Mouse (Mus musculus) intestine, embryonic 14.5 days (tissue): Measurements from ENCODE around the gene Dram1. TPM values are rescaled to one million over a fixed set of nuclear protein-coding genes. Genes with fewer than 3 reads are reported as not detected.

ENCODE experiments used
- ATAC-seq: fragments of 200-750 bp; cut with Nextera tagmentation; replicated peaks from 2 replicates; pipeline ENCODE4 v1.8.0; 2017; ENCODE audit warnings: low read depth, moderate number of reproducible peaks, moderate TSS enrichment, moderate library complexity; ENCODE audit not compliant: low FRiP score, low TSS enrichment
- DNase-seq: peaks from one replicate; pipeline ENCODE4 v3.0.0-alpha.2; 2018; ENCODE audit warnings: low spot score
- H3K27ac ChIP-seq: fragments of 300-500 bp; sonication (generic); 2 replicates; pipeline ENCODE4 v1.5.1; 2014; ENCODE audit warnings: low read depth, mild to moderate bottlenecking, control low read depth
- H3K27me3 ChIP-seq: fragments of 300-500 bp; sonication (generic); replicated peaks from 2 replicates; pipeline ENCODE4 v1.6.1; 2014; ENCODE audit warnings: low read length, control low read depth; ENCODE audit not compliant: control insufficient read depth, insufficient read depth
- H3K36me3 ChIP-seq: fragments of 300-500 bp; sonication (generic); 2 replicates; pipeline ENCODE4 v1.6.1; 2014; ENCODE audit warnings: low read length, control low read depth; ENCODE audit not compliant: control insufficient read depth, insufficient read depth
- H3K4me1 ChIP-seq: fragments of 300-500 bp; sonication (generic); replicated peaks from 2 replicates; pipeline ENCODE4 v1.6.1; 2014; ENCODE audit warnings: low read length, control low read depth, mixed read lengths; ENCODE audit not compliant: control insufficient read depth, insufficient read depth
- H3K4me2 ChIP-seq: fragments of 300-500 bp; sonication (generic); 2 replicates; pipeline ENCODE4 v1.6.1; 2014; ENCODE audit warnings: low read length
- H3K4me3 ChIP-seq: fragments of 300-500 bp; sonication (generic); 2 replicates; pipeline ENCODE4 v1.5.1; 2014; ENCODE audit warnings: low read depth, low read length, control low read depth, mixed read lengths
- H3K9ac ChIP-seq: fragments of 300-500 bp; sonication (generic); 2 replicates; pipeline ENCODE4 v1.6.1; 2014; ENCODE audit warnings: mild to moderate bottlenecking, low read length
- H3K9me3 ChIP-seq: fragments of 300-500 bp; sonication (generic); 2 replicates; pipeline ENCODE4 v1.6.1; 2016; ENCODE audit warnings: low read length, control low read depth; ENCODE audit not compliant: control insufficient read depth
- WGBS: fragments of 180-500 bp; shearing (Covaris S2); extraction: QIAGEN DNeasy Blood & Tissue Kit; methylation state at CpG from one replicate; pipeline ENCODE4 v1.1.7; 2014; 5-methylcytosine and 5-hydroxymethylcytosine counted together
- polyA plus RNA-seq: library from polyadenylated mRNA; unstranded; fragments of >200 nt; fragmentation: Nextera tagmentation; extraction: Ambion mirVana; gene quantifications from 2 replicates; pipeline ENCODE4 v1.2.1, GENCODE M21; 2014

Gene Dram1
- polyA plus RNA-seq, 1 experiment from 2014 or later: 3.6 TPM

DNA sequence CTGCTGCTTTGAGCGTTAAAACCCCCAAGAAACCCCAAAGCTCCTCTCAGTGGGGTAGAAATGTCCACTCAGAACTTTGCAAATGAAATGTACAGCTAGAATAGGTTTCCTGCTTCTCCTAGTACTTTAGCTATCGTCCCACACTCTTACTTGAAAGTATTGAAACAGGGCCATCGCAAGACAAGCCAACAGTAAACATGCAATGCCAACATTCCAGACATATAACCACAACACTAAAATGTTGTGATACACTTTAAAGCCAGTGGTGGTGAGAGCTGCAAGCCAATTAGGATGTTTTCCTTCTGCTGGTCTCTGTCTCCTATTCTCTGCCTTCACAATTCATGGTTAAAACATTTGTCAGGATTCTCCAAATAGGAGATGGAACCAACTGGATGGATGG is 97.2 kb downstream of the Dram1 start:
- Histone ChIP-seq H3K9ac (no peak overlapping the region), H3K9me3 (no peaks in the 10 kb centered on the region), H3K4me3 (no peak overlapping the region), H3K36me3 (no peaks in the 10 kb centered on the region), H3K4me2 (no peak overlapping the region), H3K27me3 (no peaks in the 10 kb centered on the region), H3K27ac (no peak overlapping the region), H3K4me1 (peaks cover 4% of the 10 kb centered on the region; the same call in 1 of the 2 replicates)
- 84% methylated on average over 3 of the region's 3 CpGs for WGBS
- DNase-seq (no peak), ATAC-seq (no peak)

DNA sequence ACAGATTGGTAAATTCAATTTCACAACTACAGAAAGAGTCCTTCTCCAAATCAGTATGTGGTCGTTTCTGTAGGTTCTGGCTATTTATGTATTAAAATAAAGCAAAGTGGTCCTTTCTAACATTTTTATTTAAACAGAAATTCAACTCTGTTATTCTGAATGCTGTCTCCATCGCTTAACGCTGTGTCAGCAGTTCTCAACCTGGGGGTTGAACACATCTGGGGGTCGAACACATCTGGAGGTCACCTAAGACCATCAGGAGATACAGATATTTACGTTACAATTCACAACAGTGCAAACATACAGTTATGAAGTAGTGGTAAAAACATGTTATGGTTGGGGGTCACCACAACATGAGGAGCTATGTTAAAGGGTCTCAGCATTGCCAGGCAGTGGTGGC is 104.8 kb downstream of the Dram1 start:
- ATAC-seq (no peak), DNase-seq (no peak)
- H3K4me3 ChIP-seq: no peak overlapping the region
- no peak overlapping the region for H3K4me2 ChIP-seq
- no peak overlapping the region for H3K9ac ChIP-seq
- H3K36me3 ChIP-seq: no peaks in the 10 kb centered on the region
- WGBS: 75% methylated on average over 5 of the region's 5 CpGs
- H3K4me1 ChIP-seq: no peaks in the 10 kb centered on the region
- no peaks in the 10 kb centered on the region for H3K27me3 ChIP-seq
- no peaks in the 10 kb centered on the region for H3K9me3 ChIP-seq
- H3K27ac ChIP-seq: no peak overlapping the region

Other genes with a start within 250 kb of the Dram1 start
- 12.8 and 15.9 TPM in 2 replicates for gene Parpbp, start 232.1 kb downstream of the Dram1 start, polyA plus RNA-seq
- 95.1 and 101 TPM in 2 replicates for gene Nup37, start 232.1 kb downstream of the Dram1 start, polyA plus RNA-seq
- 65.7 and 72.8 TPM in 2 replicates for gene Washc3, start 178.0 kb downstream of the Dram1 start, polyA plus RNA-seq
- gene Gnptab, start 52 bp upstream of the Dram1 start, polyA plus RNA-seq: 14.0 and 14.3 TPM in 2 replicates
- 0.23 TPM in 1 of 2 replicates, not detected in the other for gene Sycp3, start 80.5 kb upstream of the Dram1 start, polyA plus RNA-seq
- gene Chpt1, start 125.0 kb upstream of the Dram1 start, polyA plus RNA-seq: 21.2 and 37.9 TPM in 2 replicates
- gene Mybpc1, start 226.1 kb upstream of the Dram1 start, polyA plus RNA-seq: 1.7 and 2.1 TPM in 2 replicates